Mouse (Mus musculus): Measurements from ENCODE around the gene Tmem39a. TPM values are rescaled to one million over a fixed set of nuclear protein-coding genes. Genes with fewer than 3 reads are reported as not detected.

Gene Tmem39a
- polyA plus RNA-seq, 2 experiments: 27.8 to 29.3 TPM

DNA sequence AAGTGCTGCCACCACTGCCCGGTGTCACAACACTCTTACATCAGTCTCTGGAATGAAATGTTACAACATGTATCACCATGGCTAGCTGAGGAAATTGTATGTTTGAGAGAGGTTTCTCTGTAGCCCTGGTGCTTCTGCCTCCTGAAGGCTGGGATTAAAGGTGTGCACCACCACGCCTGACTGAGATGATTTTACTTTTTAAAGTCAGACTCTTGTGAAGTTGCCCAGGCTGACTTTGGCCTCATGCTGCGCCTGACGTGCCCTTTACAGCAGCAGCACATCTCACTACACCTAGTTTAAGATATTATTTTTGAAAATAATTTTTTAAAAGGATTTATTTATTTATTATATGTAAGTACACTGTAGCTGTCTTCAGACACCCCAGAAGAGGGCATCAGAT lies 34.4 kb downstream of the Tmem39a start:
- 76% methylated on average over 4 of the region's 4 CpGs for WGBS (ENCODE audit: insufficient replicate concordance)
- Histone ChIP-seq H3K9ac (replicated peaks) (no peak overlapping the region), H3K4me2 (ENCODE audit: low read depth) (no peak overlapping the region), H3K9me3 (ENCODE audit: control insufficient read depth, low read length) (no peaks in the 10 kb centered on the region), H3K4me3 (ENCODE audit: insufficient read depth in 1 of 2, low read depth in 2 of 2, low read length in 2 of 2) (no peak overlapping the region), H3K36me3 (replicated peaks; ENCODE audit: control insufficient read depth, insufficient read depth, low read depth) (peaks cover 2% of the 10 kb centered on the region; the same call in 1 of the 2 replicates), H3K27me3 (ENCODE audit: control insufficient read depth, insufficient read depth, low read length) (no peaks in the 10 kb centered on the region), H3K4me1 (replicated peaks; ENCODE audit: control insufficient read depth in 2 of 2, insufficient read depth in 2 of 2, low read length in 1 of 2) (no peaks in the 10 kb centered on the region), H3K27ac (no peak overlapping the region)
- DNase-seq (ENCODE audit: low read depth in 3 of 3, low spot score in 3 of 3) (no peak), ATAC-seq (ENCODE audit: insufficient read depth) (no peak)
- TF ChIP-seq EP300 (IDR thresholded peaks at IDR 0.05; ENCODE audit: low read depth) (no peak), CTCF (IDR thresholded peaks at IDR 0.05; ENCODE audit: low read depth) (no peak)

GRCm38 (mm10) chr16:38594435-38594834 lies 35.9 kb downstream of the Tmem39a start:
- ATAC-seq (ENCODE audit: insufficient read depth): no peak

GRCm38 (mm10) chr16:38596099-38596498 lies 37.6 kb downstream of the Tmem39a start:
- no peaks in the 10 kb centered on the region; the same call in 1 of the 2 replicates for H3K36me3 ChIP-seq (replicated peaks; ENCODE audit: control insufficient read depth, insufficient read depth, low read depth)
- no peak overlapping the region for H3K4me2 ChIP-seq (ENCODE audit: low read depth)
- no peaks in the 10 kb centered on the region for H3K4me1 ChIP-seq (replicated peaks; ENCODE audit: control insufficient read depth in 2 of 2, insufficient read depth in 2 of 2, low read length in 1 of 2)
- H3K9me3 ChIP-seq (ENCODE audit: control insufficient read depth, low read length): no peaks in the 10 kb centered on the region
- no peaks in the 10 kb centered on the region for H3K27me3 ChIP-seq (ENCODE audit: control insufficient read depth, insufficient read depth, low read length)
- DNase-seq (ENCODE audit: low read depth in 3 of 3, low spot score in 3 of 3) (no peak), ATAC-seq (ENCODE audit: insufficient read depth) (no peak)
- no peak overlapping the region for H3K27ac ChIP-seq
- no peak for TF ChIP-seq EP300 (IDR thresholded peaks at IDR 0.05; ENCODE audit: low read depth)
- no peak for TF ChIP-seq CTCF (IDR thresholded peaks at IDR 0.05; ENCODE audit: low read depth)
- 65% methylated on average over 2 of the region's 2 CpGs for WGBS (ENCODE audit: insufficient replicate concordance)
- H3K4me3 ChIP-seq (ENCODE audit: insufficient read depth in 1 of 2, low read depth in 2 of 2, low read length in 2 of 2): no peak overlapping the region
- no peak overlapping the region for H3K9ac ChIP-seq (replicated peaks)

More at GRCm38 (mm10) chr16:38594435-38594834, 35.9 kb downstream of the Tmem39a start:
- no peaks in the 10 kb centered on the region for H3K27me3 ChIP-seq (ENCODE audit: control insufficient read depth, insufficient read depth, low read length)
- TF ChIP-seq CTCF (IDR thresholded peaks at IDR 0.05; ENCODE audit: low read depth): no peak
- no peak for TF ChIP-seq EP300 (IDR thresholded peaks at IDR 0.05; ENCODE audit: low read depth)
- no peak overlapping the region for H3K9ac ChIP-seq (replicated peaks)
- H3K9me3 ChIP-seq (ENCODE audit: control insufficient read depth, low read length): no peaks in the 10 kb centered on the region
- H3K4me3 ChIP-seq (ENCODE audit: insufficient read depth in 1 of 2, low read depth in 2 of 2, low read length in 2 of 2): no peak overlapping the region
- no peak for DNase-seq (ENCODE audit: low read depth in 3 of 3, low spot score in 3 of 3)
- H3K36me3 ChIP-seq (replicated peaks; ENCODE audit: control insufficient read depth, insufficient read depth, low read depth): no peaks in the 10 kb centered on the region; the same call in 1 of the 2 replicates
- H3K4me1 ChIP-seq (replicated peaks; ENCODE audit: control insufficient read depth in 2 of 2, insufficient read depth in 2 of 2, low read length in 1 of 2): no peaks in the 10 kb centered on the region
- H3K4me2 ChIP-seq (ENCODE audit: low read depth): no peak overlapping the region
- H3K27ac ChIP-seq: no peak overlapping the region
- 63% methylated on average over 1 of the region's 1 CpGs for WGBS (ENCODE audit: insufficient replicate concordance)

DNA sequence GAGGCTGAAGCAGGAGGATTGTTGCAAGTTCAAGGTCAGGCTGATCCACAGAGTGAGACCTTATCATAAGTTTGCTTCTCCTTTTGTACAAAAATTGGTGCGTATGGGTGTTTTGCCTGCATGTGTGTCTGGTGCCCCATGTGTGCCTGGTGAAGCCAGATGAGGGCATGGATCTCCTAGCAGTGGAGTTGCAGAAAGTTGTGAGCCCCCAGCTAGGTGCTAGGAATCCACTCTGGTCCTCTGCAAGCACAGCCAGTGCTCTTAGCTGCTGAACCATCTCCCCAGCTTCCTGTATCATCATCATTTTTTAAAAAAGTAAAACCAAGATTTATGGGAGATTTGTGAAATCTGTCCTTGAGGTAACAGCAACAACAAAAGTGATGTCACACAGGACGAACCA lies 38.2 kb downstream of the Tmem39a start:
- no peaks in the 10 kb centered on the region for H3K27me3 ChIP-seq (ENCODE audit: control insufficient read depth, insufficient read depth, low read length)
- no peaks in the 10 kb centered on the region for H3K4me1 ChIP-seq (replicated peaks; ENCODE audit: control insufficient read depth in 2 of 2, insufficient read depth in 2 of 2, low read length in 1 of 2)
- WGBS (ENCODE audit: insufficient replicate concordance): 68% methylated on average over 2 of the region's 2 CpGs
- ATAC-seq (ENCODE audit: insufficient read depth) (no peak), DNase-seq (ENCODE audit: low read depth in 3 of 3, low spot score in 3 of 3) (no peak)
- no peak overlapping the region for H3K27ac ChIP-seq
- H3K9ac ChIP-seq (replicated peaks): no peak overlapping the region
- H3K4me2 ChIP-seq (ENCODE audit: low read depth): no peak overlapping the region
- H3K36me3 ChIP-seq (replicated peaks; ENCODE audit: control insufficient read depth, insufficient read depth, low read depth): no peaks in the 10 kb centered on the region; the same call in 1 of the 2 replicates
- no peak overlapping the region for H3K4me3 ChIP-seq (ENCODE audit: insufficient read depth in 1 of 2, low read depth in 2 of 2, low read length in 2 of 2)
- no peak for TF ChIP-seq CTCF (IDR thresholded peaks at IDR 0.05; ENCODE audit: low read depth)
- TF ChIP-seq EP300 (IDR thresholded peaks at IDR 0.05; ENCODE audit: low read depth): no peak
- no peaks in the 10 kb centered on the region for H3K9me3 ChIP-seq (ENCODE audit: control insufficient read depth, low read length)

- H3K9ac ChIP-seq (replicated peaks): no peak overlapping the region
- ATAC-seq (ENCODE audit: insufficient read depth) (no peak), DNase-seq (ENCODE audit: low read depth in 3 of 3, low spot score in 3 of 3) (no peak)
- 58% methylated on average over 11 of the region's 11 CpGs for WGBS (ENCODE audit: insufficient replicate concordance)
- H3K4me1 ChIP-seq (replicated peaks; ENCODE audit: control insufficient read depth in 2 of 2, insufficient read depth in 2 of 2, low read length in 1 of 2): no peaks in the 10 kb centered on the region
- H3K4me3 ChIP-seq (ENCODE audit: insufficient read depth in 1 of 2, low read depth in 2 of 2, low read length in 2 of 2): no peak overlapping the region
- no peaks in the 10 kb centered on the region for H3K27me3 ChIP-seq (ENCODE audit: control insufficient read depth, insufficient read depth, low read length)
- H3K36me3 ChIP-seq (replicated peaks; ENCODE audit: control insufficient read depth, insufficient read depth, low read depth): no peaks in the 10 kb centered on the region; the same call in 1 of the 2 replicates
- no peak overlapping the region for H3K4me2 ChIP-seq (ENCODE audit: low read depth)
- no peaks in the 10 kb centered on the region for H3K9me3 ChIP-seq (ENCODE audit: control insufficient read depth, low read length)
- no peak overlapping the region for H3K27ac ChIP-seq
- TF ChIP-seq EP300 (IDR thresholded peaks at IDR 0.05; ENCODE audit: low read depth) (no peak), CTCF (IDR thresholded peaks at IDR 0.05; ENCODE audit: low read depth) (no peak)
These were observed 40.6 kb downstream of the Tmem39a start for GRCm38 (mm10) chr16:38598986-38599680.
